Mouse (Mus musculus): ENCODE results near the gene Prm2. TPM values are rescaled to one million over a fixed set of nuclear protein-coding genes. Genes with fewer than 3 reads are reported as not detected.
A peak's percentile ranks its signal among the peaks of the same experiment; 100 is the strongest.

The Prm2 gene
- not detected for total RNA-seq (2021)

- no peak for DNase-seq
Observed at GRCm38 (mm10) chr16:10796034-10796433, at the start of gene Prm2. Prm2 (minus strand) TSS chr16:10796134.

DNA sequence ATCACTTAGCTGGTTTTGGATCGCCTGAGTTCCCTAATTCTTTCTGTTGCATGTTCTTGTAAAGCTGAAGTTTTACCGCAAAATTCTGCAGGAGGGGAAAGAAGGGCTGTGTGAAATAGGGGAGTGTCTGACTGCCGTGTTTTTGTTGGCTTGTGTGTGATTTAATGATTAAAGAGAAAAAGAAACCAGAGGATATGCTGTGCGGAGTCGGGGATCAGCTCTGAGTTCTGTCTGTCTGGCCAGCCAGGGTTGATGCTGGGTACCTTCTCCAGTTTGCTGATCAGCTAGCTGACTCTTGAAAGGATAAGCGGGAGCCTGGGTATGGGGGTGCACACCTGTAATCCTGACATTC lies 48.4 kb upstream of the Prm2 start:
- DNase-seq = no peak

DNA sequence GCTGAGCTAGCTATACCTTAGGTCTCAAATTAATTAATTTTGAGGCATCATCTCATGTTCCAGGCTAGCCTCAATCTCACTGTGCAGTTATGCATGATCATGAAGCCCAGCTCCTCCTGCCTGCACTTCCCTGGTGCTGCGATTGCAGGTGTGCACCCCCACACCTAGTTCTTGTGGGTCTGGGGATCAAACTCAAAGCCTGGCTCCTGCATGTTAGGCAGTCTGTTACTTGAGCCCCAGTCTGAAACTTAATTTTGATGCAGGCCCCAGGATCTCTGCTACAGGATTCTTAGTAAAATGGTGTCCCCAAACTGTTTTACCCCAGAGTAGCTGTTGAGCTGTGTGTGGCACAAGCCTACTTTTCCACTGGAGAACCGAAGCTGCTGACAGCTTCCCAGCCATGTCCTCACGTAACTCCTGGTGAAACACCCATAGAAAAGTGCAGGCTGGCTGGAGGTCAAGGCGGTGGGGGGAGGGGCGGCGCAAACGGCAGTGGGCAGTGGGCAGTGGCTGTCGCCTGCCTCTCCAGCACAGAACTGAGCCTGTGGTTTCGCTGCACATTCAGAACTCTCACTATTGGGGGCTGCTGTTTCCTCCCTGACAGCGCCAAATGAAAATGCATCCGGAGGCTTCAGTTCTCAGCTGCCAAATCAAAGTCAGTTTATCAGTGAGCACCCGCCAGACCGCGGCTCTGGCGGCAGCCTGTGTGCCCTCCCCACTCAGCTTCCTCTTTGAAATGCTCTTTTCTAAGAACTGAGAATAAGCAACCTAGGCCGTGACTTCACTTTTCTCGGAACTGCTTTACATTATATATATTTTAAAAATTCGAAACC lies 47.8 kb upstream of the Prm2 start:
- DNase-seq = peak; percentile 53

- DNase-seq = no peak
Observed at GRCm38 (mm10) chr16:10842282-10842855, 46.4 kb upstream of the Prm2 start.

GRCm38 (mm10) chr16:10840018-10840417 lies 44.1 kb upstream of the Prm2 start:
- no peak for DNase-seq

DNA sequence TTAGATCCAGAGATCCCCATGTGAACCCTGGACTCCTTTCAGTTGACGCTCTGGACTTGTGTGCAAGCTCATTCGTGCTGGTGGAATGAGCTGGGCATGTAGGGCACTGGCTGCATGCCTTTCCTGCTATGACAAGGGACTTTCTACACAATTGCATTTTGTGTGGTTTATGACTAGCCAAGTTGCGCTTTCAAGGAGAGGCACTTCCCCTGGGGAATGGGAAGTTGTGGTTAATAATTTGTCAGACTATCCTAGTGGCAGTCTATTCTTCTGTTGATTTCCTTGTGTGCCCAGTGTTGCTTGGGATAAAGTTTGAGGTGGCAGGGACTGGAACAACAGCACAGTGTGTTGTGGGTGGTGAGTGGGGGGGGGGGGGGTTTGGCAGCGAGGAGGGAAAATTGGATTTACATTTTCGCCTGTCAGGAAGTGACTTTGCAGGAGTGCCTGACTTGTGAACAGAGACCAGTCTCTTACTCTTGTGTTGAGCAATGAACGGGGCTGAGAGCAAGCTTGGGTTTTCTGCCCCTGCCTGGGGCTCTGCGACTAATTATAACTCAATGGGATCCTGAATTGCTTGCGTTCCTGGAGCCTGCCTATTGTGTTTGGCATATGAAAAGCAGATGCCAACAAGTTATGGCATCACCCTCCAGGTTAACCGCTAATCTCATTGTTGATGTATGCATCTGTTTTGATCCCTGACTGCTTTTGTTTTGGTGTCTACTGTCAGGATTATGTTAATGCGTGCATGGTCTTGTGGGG lies 42.7 kb upstream of the Prm2 start:
- peak; percentile 36 for DNase-seq

DNA sequence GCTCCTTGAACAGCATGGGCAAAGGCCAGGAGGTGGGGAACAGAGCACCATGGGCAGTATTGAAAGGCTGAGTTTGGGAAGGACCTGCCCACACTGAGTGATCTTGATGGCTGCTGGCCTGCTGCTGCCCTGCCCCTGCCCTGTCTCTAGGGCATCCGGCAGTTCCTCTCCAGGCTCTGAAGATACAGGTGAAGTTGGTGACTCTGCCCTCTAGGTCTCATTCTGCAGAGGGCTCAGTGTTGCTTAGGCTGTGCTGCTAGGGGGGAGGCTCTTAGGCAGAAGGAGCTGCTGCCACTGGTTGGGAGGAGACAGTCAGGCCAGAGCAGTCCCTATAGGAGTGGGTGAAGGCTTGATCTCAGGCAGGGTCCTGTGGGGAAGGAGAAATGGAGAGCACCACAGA lies 42.0 kb upstream of the Prm2 start:
- DNase-seq = no peak

GRCm38 (mm10) chr16:10837250-10837649 lies 41.3 kb upstream of the Prm2 start:
- DNase-seq = no peak

- DNase-seq = no peak
Observed at GRCm38 (mm10) chr16:10836388-10836787, 40.5 kb upstream of the Prm2 start.

GRCm38 (mm10) chr16:10834911-10835587 lies 39.1 kb upstream of the Prm2 start, which contains the start of gene Rmi2:
Rmi2 (plus strand) TSS chr16:10835059.
- DNase-seq = peak; percentile 90

GRCm38 (mm10) chr16:10834542-10834910 lies 38.6 kb upstream of the Prm2 start:
- no peak for DNase-seq

DNA sequence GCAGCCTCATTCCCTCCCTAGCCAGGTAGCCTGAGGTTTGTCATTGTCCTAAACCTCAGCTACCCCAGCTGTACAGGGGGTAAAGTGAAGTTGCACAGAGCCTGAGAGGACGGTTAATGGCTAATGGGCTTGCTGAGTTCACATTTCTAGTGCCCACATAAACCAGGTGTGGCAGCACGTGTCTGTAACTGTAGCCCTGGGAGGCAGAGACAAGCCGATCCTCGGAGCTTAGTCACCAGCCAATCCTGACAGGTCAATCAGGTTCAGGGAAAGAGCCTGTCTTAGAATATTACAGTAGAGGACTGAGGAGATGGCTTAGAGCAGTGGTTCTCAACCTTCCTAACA lies 32.5 kb upstream of the Prm2 start:
- no peak for DNase-seq

GRCm38 (mm10) chr16:10827766-10828460 lies 32.0 kb upstream of the Prm2 start:
- DNase-seq = no peak

DNA sequence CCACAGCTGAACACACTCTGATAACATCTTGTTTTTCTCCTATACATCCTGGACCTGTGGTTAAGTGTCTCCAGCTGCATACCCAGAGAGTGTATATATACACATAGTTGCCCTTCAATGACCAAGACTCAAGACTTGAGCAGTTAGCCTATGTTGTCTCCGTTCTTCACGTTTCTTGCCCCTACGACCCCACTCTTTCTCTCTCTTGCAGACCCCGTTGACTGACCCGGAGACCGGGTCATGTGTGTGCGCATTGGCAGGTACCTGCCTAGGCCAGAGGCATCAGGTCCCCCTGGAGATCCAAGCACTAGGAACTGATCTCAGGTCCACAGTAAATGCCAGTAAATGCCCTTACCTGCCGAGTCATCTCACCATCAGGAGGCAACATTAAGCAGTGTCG lies 31.3 kb upstream of the Prm2 start:
- DNase-seq = no peak

GRCm38 (mm10) chr16:10825840-10826239 lies 29.9 kb upstream of the Prm2 start:
- DNase-seq = no peak

GRCm38 (mm10) chr16:10824536-10824935 lies 28.6 kb upstream of the Prm2 start:
- DNase-seq = no peak

DNA sequence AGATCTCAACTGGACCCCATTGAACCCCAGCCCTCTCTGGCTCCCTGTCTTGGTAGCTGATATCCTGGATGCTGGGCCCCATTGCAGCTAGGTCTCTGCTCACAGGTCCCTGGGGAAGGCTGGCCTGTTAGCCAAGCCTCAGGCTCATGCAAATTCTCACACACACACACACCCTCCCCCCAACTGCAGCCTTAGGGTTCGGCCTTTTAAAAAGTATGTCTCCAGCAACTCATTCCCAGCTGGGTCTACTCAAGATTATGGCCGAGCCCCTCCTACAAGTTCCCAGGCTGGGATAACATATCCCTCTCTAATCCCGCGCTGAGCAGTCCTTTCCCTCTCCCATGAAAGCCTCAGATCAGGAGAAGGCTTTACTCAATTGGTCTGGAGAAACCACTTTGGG lies 25.5 kb upstream of the Prm2 start:
- no peak for DNase-seq

DNA sequence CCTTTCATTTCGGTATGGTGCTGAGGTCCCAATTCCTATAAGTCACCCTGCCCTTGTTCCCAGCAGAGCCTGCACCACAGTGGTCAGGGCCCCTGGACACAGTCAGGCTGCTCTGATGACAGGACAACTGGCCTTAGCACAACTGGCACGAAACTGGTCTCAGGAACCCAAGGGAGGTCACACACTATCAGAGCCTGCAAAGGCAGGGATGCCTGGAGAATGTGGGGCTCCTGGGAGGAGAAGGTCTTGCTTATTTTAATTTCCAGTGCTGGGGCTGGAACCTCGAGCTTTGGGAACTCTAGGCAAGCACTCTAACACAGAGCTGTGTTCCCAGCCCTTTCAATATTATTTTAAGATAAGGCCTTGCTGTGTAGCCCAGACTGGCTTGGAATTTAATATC lies 24.0 kb upstream of the Prm2 start:
- no peak for DNase-seq

GRCm38 (mm10) chr16:10818579-10819135 lies 22.7 kb upstream of the Prm2 start:
- DNase-seq = no peak

GRCm38 (mm10) chr16:10814864-10815263 lies 18.9 kb upstream of the Prm2 start:
- DNase-seq = no peak

GRCm38 (mm10) chr16:10813726-10814125 lies 17.8 kb upstream of the Prm2 start:
- no peak for DNase-seq

DNA sequence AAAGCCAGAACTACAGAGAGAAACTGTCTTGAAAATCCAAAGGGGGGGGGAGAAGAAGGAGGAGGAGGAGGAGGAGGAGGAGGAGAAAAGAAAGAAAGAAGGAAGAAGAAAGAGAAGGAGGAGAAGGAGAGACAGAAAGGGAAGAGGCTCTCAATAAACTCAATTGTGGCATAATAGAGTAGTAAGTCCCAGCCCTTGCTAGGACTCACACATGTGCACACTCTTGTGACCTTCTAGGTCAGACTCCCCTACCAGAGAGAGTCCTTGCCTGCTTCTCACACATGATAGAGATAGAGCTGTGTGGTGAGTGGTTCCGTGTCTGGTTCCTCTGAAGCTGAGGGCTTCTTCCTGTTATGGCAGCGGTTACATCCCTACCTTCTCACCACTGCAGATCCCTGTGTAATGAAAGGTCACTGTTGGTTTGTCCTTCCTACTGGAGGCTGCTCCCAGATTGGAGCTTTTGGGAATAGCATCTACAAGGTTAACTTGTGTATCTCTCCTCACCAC lies 17.0 kb upstream of the Prm2 start, which contains the start of gene Gm11172:
Gene Gm11172 (plus strand): TSS at position 51 of the 507 bp plus-strand sequence.
- no peak for DNase-seq
